Mouse (Mus musculus) right cerebral cortex, postnatal 36 days (tissue): ENCODE measurements around the gene Olfr281.
"Not testable (repeated sequence)": the region's sequence is repeated elsewhere in the genome, so short reads cannot be mapped to it uniquely, and the experiment has no call there.

Experiments
- DNase-seq, 2 experiments: peaks; one replicate each; pipeline ENCODE4 v3.0.0; 2022; ENCODE audit warnings: low spot score in 2 of 2, mixed read lengths in 1 of 2

Olfr281 gene

GRCm38 (mm10) chr15:98452288-98452687 lies at the start of gene Olfr281:
Gene Olfr281 (plus strand): TSS chr15:98452588.
- DNase-seq, result no peak

GRCm38 (mm10) chr15:98408406-98409060 lies 43.9 kb upstream of the Olfr281 start:
- DNase-seq, result peak in 1 of 2 experiments; percentile 6

GRCm38 (mm10) chr15:98409635-98410034 lies 42.8 kb upstream of the Olfr281 start:
- no peak for DNase-seq

- DNase-seq, result no peak
These were observed 42.1 kb upstream of the Olfr281 start for GRCm38 (mm10) chr15:98410249-98410648.

- no peak for DNase-seq
These were observed 36.4 kb upstream of the Olfr281 start for GRCm38 (mm10) chr15:98415996-98416395.

GRCm38 (mm10) chr15:98416802-98417201 lies 35.6 kb upstream of the Olfr281 start:
- DNase-seq, result not testable (repeated sequence)

- not testable (repeated sequence) for DNase-seq
These were observed 35.1 kb upstream of the Olfr281 start for GRCm38 (mm10) chr15:98417285-98417684.

GRCm38 (mm10) chr15:98418096-98418495 lies 34.3 kb upstream of the Olfr281 start:
- no peak for DNase-seq

GRCm38 (mm10) chr15:98420897-98421296 lies 31.5 kb upstream of the Olfr281 start:
- DNase-seq, result no peak

GRCm38 (mm10) chr15:98424326-98424725 lies 28.1 kb upstream of the Olfr281 start:
- no peak for DNase-seq

GRCm38 (mm10) chr15:98424753-98425152 lies 27.6 kb upstream of the Olfr281 start:
- DNase-seq, result no peak

- no peak for DNase-seq
These were observed 27.2 kb upstream of the Olfr281 start for GRCm38 (mm10) chr15:98425188-98425587.

GRCm38 (mm10) chr15:98430925-98431324 lies 21.5 kb upstream of the Olfr281 start, which contains the start of gene Olfr282:
Gene Olfr282 (plus strand): TSS chr15:98431225.
- not testable (repeated sequence) for DNase-seq

- no peak for DNase-seq
These were observed 7.8 kb upstream of the Olfr281 start for GRCm38 (mm10) chr15:98444561-98444960.

GRCm38 (mm10) chr15:98448521-98448920 lies 3.9 kb upstream of the Olfr281 start:
- DNase-seq, result no peak

GRCm38 (mm10) chr15:98469596-98469995 lies 17.2 kb downstream of the Olfr281 start, which contains the start of gene OR5BS1P:
Gene OR5BS1P (plus strand): TSS chr15:98469896.
- DNase-seq, result no peak

- no peak for DNase-seq
These were observed 19.2 kb downstream of the Olfr281 start for GRCm38 (mm10) chr15:98471539-98471938.

GRCm38 (mm10) chr15:98474958-98475357 lies 22.6 kb downstream of the Olfr281 start:
- DNase-seq, result no peak

GRCm38 (mm10) chr15:98475382-98475781 lies 23.0 kb downstream of the Olfr281 start:
- no peak for DNase-seq

- no peak for DNase-seq
These were observed 23.9 kb downstream of the Olfr281 start for GRCm38 (mm10) chr15:98476281-98476680.

- no peak for DNase-seq
These were observed 27.2 kb downstream of the Olfr281 start for GRCm38 (mm10) chr15:98479568-98480102.

GRCm38 (mm10) chr15:98482701-98483100 lies 30.3 kb downstream of the Olfr281 start, which contains the start of gene Lalba:
Gene Lalba (minus strand): TSS chr15:98482721.
- no peak for DNase-seq
